Mouse (Mus musculus) adrenal gland, postnatal 4 days (tissue): ENCODE data around the gene Mgst3. TPM values are rescaled to one million over a fixed set of nuclear protein-coding genes. Genes with fewer than 3 reads are reported as not detected.
A peak's percentile ranks its signal among the peaks of the same experiment; 100 is the strongest.
"Not testable (repeated sequence)": the region's sequence is repeated elsewhere in the genome, so short reads cannot be mapped to it uniquely, and the experiment has no call there.

ENCODE experiments used
- DNase-seq, 2 experiments: peaks; one replicate each; pipeline ENCODE4 v3.0.0; 2021 to 2022; ENCODE audit warnings: low spot score in 2 of 2, mixed read lengths in 2 of 2
- total RNA-seq, 2 experiments: library from RNA; stranded (reverse); gene quantifications; 2 replicates each; pipeline ENCODE4 v1.2.3; 2021

The Mgst3 gene
- total RNA-seq, 2 experiments from 2014 or later, result 67.2 to 77.2 TPM

DNA sequence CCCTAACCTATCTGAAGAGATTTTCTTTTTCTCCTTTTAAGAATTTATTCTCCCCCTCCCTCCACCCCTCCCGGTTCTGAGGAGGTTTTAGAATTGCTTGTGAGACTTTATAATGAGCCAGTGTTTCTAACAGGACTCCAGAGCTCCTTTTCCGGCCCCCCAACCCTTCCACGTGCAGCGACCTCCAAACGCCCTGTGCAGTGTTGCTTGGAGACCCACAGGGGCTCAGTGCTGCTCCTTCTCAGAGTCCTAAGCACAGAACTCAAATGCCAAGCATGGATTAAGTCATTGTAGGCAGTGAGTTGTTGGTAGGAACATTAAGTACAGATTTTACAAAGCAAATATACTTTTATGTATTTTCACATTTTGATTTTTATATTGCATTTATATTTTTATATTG, 30.3 kb downstream of the Mgst3 start:
- no peak for DNase-seq

DNA sequence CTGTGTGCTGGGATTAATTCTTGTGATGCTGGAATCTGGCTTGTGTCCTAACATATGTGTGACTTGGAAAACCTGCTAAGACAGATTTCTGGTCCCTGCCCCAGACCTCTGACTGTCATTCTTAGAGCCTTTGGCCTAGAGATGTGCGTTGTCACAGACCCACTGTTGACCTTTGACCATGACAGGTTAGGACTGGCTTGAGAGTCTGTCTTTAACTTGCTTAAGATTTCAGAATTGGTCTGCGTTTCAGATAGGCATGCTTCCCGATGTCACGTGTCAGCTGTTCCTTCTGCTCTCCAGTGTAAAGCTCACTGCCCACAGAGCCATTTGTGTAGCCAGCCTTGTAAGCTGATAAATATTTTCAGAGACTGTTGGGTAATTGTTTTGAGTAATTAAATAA, 30.8 kb downstream of the Mgst3 start:
- DNase-seq, result no peak

DNA sequence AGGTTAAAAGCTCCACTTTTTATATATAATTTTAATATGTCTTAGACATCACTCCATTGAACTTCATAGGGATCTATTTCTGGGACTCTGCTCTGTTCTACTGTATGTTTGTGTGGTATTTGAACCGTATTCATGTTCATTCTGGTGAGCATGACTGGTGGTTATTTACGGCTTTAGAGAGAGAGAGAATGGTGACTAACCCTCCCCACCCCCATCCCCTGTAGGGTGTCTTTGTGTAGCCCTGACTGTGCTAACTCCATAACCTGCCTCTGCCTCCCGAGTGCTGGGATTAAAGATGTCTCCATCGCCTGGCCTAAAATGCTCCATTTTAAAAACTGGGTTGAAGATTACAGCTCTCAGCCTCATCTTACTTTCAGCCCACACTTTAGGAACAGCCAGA, 33.4 kb downstream of the Mgst3 start:
- no peak for DNase-seq

DNA sequence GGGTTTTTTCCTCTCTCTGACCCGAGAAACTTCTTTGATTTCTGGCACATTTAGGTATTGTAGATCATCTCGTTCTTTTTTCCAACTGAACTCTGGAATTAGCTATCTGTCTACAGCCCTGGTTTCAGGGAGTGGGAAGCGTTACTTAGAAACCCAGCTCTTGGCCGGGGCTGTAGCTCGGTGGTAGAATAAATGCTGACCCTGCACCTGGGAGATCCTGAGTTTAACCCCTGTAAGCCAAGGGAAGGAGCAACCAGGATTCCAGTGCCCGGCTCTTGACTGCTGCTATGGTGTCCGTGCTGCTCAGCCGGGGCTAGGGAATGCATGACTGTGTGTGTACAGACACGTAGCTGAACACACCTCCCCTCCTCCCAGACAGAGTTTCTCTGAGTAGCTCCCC, 34.9 kb downstream of the Mgst3 start:
- DNase-seq, result no peak

DNA sequence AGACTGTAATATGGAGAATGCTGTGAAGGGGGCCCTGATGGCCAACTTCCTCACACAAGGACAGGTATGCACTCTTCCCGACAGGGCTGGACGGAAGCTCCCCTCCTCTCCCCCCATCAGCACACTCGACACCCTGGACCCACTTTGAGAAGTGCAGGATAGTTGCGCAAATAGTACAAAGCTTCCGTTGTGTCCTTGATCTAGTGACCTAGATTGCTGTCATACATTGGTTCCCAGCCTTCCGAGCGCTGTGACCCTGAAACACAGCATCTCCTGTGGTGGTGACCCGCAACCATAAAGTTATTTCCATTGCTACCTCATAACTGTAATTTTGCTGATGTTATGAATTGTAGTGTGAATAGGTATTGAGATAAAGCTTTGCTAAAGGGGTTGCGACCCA, 36.3 kb downstream of the Mgst3 start:
- DNase-seq, result no peak

DNA sequence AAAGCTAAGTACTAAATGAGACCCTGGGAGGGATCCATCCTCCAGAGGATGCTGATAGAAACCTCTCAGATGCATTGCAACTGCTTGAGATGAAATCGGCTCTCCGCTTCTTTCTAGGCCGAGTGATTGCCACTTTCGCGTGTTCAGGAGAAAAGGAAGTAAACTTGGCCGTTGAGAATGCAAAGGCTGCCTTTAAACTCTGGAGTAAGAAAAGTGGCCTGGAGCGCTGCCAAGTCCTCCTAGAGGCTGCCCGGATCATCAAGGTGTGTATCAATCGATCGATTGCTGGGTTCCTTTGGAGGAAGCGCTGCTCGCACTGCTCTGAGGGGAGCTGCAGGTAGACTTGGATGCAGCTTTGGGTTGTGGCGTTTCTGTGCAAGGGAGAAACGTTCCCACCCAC, 41.2 kb downstream of the Mgst3 start:
- DNase-seq, result no peak

DNA sequence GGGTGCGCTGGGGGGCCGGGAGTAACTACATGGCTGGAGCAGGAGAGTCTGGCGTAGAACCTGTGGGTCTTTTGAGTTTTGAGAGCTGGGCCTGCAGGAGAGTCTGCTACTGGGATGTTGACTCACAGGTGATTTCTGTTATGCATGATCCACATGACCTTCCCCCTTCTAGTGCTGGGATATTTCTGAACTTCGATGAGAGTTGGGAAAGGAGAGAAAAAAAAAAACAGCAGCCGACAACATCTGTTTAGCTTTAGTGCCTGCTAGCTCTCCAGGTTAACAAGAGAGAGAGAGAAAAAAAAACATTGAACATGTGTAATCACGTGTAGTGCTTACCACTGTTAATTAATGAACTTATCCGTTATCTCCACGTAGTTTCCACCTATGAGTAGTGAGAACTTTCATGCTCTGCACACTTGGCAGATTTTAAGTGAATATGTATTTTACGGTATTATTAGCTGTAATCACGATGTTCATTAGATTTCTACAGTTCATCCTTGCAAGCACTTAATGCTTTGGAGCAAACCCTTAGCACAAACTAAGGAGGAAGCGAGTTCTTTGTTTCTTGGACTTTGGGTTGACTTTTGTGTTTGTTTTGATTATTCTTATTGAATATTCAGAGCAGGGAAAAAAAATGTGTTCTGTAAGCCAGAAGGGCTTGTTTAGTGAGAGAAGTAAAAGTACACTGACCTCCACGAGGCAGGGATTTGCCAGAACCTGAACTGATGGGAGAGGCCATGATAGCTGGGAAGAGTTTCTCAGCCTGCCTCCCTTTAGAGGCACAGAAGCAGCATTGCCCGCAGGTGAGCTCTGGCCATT, 42.8 kb downstream of the Mgst3 start:
- no peak for DNase-seq

DNA sequence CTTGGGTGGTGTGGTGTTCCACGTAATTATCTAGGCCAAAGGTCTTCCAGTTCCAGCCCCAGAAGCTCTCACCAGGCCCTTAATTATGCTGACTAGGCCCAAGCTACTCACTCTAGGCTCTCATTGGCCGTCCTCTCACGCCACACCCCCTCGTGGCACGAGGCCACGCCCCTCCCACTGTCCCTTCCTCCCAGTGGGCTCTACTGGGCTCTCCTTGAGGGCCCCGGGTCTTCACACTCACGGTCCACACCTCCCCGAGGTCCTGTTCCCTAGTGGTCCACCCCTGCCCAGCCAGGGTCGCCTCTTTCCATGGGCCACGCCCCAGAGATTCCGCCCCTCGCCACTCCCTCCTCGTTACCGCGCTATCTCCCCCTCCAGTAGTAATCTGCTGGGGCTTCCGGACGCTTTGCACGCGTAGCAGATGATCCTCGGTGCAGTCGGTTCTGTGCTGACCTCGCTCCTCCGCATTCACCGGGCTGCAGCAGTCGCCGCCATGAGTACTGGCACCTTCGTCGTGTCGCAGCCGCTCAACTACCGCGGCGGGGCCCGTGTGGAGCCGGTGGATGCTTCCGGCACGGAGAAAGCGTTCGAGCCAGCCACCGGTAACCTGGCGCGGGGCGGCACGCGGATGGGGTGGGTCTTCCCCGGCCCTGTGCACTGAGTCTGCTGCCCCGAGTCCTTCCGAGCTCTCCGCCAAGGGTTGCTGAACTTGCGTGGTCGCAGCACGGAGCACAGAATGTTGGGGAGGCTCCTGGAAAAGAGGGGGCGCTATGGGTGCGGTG, 43.6 kb downstream of the Mgst3 start, which contains the start of gene Aldh9a1:
Aldh9a1 (plus strand) TSS at position 177 of the 782 bp plus-strand sequence.
- peak; percentile 74 to 83 for DNase-seq

DNA sequence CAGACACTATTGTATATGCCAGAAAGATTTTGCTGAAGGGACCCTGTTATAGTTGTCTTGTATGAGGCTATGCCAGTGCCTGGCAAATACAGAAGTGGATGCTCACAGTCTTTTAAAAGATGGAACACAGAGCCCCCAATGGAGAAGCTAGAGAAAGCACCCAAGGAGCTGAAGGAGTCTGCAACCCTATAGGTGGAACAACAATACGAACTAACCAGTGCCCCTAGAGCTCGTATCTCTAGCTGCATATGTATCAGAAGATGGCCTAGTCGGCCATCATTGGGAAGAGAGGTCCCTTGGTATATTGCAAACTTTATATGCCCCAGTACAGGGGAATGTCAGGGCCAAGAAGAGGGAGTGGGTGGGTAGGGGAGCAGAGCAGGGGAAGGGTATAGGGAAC, 44.4 kb downstream of the Mgst3 start:
- DNase-seq, result not testable (repeated sequence)

DNA sequence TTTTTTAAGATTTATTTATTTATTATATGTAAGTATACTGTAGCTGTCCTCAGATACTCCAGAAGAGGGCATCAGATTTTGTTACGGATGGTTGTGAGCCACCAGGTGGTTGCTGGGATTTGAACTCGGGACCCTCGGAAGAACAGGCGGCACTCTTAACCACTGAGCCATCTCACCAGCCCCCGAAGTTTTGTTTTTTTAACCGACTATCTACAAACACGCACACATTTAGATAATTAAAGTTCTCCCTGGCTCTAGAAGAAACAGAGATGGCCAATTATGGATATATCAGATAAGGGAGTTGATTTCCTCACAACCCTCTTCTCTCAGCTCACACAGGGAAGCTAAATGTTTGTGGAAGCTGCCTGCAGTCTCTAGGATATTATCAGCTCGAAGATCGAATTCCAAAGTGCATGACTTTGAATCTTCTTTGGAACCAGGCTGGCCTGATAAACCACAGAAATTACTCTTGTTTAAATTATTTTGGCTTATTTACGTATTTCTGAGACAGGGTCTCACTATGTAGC, 47.6 kb downstream of the Mgst3 start:
- not testable (repeated sequence) for DNase-seq

DNA sequence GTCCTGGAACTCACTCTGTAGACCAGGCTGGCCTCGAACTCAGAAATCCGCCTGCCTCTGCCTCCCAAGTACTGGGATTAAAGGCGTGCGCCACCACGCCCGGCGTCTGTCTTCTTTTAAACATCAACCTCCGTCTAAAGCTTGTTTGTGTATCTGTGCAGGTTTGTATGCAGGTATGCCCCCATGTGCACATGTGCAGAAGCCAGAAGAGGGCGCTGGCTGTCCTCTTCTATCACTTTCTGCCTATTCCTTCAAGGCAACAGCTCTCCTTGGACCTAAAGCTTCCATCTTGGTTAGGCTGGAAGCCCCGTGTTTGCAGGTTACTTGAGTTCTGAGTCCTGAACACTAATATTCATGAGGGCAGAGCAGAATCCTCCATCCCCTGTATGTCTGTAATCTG, 50.8 kb downstream of the Mgst3 start:
- DNase-seq, result no peak

DNA sequence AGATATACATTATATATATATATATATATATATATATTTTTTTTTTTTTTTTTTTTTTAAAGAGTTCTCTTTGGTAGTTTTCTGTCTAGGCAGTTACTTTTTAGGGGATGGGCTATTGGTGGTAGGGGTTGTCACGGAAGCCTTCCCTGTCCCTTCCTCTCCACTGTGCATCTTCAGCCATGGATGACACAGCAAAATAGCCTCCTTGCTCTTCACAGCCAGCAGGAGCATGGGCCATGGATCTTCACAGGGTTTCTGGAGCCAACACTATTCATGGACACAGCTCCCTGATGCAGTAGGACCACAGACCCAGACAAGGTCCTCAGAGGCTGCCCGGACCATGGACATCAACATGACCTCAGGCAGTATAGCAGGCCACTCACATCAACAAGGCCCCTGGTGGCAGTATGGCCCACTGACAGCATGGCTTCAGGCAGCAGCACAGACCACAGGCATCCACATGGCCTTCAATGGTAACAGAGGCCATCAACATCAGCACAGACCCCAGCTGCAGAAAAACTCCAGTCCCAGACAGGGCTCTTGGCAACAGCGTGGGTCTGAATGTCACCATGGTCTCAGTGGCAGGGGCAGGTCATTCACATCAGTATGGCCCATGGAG, 52.6 kb downstream of the Mgst3 start:
- DNase-seq, result no peak

DNA sequence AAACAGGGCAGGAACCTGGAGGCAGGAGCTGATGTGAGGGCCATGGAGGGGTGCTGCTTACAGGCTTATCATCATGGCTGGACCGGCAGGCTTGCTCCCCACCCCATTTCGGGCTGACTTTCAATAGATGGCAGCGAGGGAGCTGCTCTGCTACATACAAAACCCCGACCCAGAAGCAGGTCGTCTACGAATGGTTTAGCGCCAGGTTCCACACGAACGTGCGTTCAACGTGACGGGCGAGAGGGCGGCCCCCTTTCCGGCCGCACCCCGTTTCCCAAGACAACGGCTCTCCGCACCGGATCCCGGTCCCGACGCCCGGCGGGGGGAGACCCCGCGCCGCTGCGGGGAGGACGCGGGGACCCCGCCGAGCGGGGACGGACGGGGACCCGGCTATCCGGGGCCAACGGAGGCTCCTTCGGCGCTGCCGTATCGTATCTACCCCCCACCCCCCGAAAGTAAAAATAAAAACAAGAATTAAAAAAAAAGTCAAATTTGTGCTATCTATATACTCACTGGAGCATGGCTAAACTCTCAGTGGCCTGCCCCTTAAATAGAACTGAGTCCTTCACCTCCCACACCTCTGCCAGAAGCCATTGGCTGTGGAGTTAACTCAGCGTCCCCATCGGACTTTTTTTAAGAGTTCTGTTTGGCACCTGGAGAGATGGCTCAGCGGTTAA, 53.4 kb downstream of the Mgst3 start:
- DNase-seq, result no peak

DNA sequence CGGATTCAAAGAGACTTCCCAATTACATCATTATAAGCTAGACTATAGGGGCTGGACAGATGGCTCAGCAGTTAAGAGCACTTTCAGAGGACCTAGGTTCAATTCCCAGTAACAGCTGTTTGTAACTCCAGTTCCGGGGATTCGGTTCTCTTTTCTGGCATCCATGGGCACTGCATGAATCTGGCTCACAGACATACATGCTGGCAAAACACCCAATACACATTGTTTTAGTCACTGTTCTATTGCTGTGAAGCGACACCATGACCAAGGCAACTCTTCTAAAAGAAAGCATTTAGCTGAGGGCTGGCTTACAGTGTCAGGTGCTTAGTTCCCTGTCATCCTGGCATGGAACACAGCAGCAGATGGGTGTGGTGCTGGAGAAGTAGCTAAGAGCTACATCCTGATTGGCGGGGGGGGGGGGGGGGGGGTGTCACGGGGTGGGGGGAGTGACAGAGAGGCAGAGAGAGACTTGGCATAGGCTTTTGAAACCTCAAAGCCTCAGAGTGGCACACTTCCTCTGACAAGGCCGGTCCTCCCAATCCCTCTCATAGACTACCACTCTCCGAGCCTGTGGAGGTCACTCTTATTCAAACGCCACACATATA, 54.4 kb downstream of the Mgst3 start:
- no peak for DNase-seq

DNA sequence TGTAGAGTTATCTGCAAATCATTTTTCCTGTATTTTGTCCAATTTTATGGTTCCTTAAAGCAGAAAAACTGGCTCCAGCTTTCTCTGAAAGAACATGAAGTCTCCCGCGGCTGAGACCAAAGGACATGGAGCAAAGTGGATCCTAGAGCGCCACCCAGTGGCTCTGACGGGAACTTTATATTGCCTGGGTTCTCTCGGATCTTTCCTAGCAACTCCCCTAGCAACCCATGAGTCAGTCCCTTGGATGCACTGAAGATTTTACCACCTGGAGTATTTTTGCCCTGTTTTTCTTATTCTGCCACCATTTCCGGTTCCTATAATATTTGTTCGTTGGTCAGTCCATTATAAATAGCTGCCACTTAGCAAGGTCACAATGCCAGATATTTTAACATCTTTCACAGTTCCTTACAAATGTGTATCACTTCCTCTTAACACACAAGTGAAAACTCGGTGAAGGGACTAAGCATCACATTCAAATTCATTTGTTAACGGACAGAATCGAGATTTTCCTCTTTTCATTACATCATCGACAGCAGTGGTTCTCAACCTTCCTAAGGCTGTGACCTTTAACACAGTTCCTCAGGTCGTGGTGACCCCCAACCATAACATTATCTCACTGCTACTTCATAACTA, 56.1 kb downstream of the Mgst3 start:
- DNase-seq, result peak; percentile 64 to 71

DNA sequence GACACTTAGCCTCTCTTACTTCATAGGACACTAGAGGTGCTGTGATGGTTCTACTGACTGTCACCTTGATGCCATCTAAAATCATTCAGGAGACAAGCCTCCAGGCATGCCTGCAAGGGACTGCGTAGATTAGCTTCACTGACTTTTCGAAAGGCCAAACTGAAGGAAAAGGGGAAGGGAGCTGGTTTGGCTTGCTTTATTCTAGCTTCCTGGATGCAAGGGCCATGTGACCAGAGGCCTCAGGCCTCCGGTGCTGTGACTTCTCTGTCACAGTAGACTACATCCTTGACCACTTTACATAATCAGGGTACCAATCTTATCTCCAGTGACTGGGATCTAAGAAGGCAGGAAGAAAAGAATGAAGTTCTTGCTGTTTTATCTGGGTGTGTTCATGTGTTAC, 57.2 kb downstream of the Mgst3 start:
- DNase-seq, result no peak

DNA sequence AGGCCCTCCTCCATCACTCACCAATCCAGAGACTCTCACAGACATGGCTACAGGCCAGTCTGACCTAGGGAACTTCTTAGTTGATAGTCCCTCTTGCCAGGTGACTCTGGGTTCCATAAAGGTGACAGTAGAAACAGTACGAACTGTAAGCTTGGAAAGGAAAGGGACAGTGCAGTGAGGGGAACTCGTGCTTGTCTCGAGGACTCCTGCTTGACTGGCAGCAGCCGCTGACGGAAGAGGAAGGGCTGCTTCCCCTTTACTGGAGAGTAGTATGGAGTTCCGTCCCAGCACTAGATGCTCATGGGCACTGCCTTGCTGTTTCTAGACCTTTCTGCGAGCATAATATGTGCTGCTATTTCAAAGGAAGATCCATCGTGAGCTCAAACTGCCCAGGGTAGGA, 62.5 kb downstream of the Mgst3 start:
- no peak for DNase-seq

DNA sequence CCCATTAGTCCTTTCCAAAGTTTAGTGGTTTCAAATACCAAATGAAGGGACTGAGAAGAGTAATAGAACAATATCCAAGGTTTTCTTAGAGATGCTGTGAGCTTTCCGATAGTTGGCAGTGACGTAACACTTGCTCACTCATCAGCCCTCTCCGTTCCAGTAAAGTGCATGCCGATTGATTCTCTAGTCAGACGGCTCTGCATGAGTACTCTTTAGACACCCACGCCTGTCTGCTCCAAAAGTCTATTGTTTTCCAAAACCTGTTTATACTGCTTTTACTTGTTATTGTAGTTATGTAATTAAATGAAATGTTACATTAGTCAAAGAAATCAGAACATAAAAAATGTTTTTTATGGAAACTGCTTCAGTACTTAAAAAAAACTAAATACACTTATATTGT, 64.9 kb downstream of the Mgst3 start:
- DNase-seq, result no peak
